Mouse (Mus musculus): ENCODE measurements around the gene Chd5.

Gene Chd5

DNA sequence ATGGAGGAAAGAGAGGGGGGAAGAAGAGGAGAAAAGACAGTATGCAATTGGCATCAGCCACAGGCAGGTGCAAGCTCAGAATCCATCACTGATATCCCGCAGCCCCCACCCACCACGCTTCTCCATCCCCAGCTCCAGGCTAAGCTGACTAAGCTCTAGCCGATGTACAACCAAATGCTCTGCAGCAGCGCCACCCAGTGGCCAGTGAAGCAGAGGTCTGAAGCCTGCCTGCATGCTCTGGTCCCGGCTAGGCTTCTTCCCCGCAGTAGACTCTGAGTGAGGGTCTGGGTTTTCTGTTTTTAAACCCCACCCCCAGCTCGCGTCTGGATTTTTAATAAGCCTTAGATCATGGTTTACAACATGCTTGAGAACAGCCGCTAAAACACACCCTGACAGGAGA lies 96.4 kb downstream of the Chd5 start:
- peak; percentile 67 for DNase-seq (ENCODE audit: low spot score)

DNA sequence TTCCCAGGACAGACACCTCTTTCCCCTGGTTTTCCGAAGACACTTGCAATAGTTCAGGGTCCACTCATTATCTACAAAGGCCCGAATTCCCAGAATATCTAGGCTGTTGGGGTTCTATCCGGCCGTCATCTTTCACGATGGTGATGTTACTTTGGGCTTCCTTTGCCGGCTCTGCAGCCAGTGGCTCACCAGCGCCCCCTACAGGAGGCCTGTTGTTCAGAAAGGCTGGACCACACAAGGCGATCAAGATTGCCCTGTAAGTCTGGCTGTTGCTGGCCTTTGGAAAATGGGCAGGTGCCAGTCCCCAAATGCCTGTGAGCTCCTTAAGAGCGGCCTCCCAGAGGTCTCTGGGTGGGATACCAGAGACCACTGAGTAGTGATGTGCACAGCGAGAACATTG lies 96.8 kb downstream of the Chd5 start:
- peak; percentile 11 for DNase-seq (ENCODE audit: low spot score)

Measured in yolk sac, embryonic 10.5 days (tissue).